Mouse (Mus musculus): ENCODE data around the gene Slc38a10.

The Slc38a10 gene

DNA sequence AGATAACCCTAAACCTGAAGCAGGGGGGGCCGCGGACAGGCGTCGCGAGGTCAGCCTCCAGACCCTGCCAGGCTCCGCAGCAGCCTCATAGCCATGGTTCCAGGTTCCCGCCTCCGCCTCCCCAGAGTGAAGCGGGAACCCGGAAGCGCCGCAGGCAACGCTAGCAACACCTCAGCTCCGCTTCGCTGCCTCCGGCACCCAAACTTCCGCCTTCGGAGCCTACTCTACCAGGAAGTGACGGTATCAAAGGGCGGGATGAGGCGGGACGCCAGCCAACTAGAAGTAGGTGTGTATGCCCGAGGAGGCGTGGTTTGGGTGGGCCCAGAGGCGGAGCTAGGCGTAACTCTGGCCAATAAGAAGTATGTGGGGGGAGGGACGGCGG lies at the start of gene Slc38a10:
TSS of gene Slc38a10 (minus strand) at position 234 of the 382 bp plus-strand sequence.
- peak; percentile 100 for DNase-seq

- no peak for DNase-seq
Measured at GRCm38 (mm10) chr11:120200621-120201020, 49.5 kb upstream of the Slc38a10 start.

GRCm38 (mm10) chr11:120199766-120200165 lies 48.6 kb upstream of the Slc38a10 start:
- DNase-seq: no peak

DNA sequence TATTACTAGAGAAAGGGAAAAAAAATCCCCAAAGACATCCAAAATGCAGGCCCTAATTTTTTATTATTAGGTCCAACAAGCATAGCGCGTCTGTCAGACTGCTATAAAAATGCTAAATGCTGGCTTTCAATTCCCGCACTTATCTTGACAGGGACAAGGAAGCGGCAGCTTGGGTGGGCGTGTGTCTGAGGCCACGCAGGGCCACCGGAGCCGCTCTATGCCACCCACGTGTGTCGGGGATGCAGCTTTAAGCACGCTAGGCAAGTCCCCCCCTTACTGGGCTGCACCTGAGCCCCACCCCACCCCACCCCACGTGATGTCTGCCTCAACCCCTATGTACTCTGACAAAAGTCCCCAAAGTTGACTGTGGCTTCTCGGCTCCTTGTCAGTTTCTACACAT lies 47.7 kb upstream of the Slc38a10 start:
- DNase-seq: no peak

DNA sequence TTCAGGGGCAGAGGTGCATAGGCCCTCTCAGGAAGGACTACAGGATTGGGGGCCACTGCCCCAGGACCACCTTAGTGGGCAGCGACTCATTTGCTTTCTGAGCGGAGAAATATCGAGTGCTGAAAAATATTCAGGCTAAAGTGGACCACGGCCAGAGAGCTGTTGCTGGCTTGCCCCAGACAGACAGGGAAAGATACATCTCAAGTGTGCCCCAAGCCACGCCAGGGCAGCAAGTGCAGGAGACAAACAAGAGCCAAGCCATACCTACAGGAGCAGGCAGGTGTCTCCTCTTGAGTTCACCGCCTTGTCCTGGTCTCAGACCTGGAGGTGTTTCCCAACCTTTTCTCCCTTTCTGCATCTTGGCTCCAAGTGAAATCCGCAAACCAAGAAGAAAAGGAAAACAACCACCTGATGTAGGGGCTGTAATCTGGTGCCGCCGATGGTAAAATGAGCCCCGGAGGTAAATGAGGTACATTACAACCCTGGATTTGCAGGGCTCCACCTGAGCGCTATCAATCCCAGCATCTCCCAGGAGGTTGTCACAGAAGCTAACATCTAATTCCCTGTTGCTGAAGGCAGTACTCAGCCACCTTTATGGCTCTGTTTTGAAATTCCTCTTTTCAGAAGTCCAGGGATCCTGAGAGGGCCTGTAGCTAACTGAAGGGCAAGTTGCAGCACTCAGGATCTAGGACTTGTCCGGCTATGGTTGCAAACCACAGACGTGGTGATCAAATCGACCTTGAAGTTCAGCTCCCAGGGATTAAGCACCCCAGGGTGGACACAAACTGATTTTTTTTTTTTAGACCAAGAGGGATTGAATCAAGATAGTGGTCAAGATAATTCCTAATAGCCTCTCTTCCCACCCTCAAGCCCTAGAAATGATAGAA lies 39.6 kb upstream of the Slc38a10 start:
- DNase-seq: peak; percentile 29

- DNase-seq: peak; percentile 99
Measured at GRCm38 (mm10) chr11:120189459-120190312, 38.5 kb upstream of the Slc38a10 start.

DNA sequence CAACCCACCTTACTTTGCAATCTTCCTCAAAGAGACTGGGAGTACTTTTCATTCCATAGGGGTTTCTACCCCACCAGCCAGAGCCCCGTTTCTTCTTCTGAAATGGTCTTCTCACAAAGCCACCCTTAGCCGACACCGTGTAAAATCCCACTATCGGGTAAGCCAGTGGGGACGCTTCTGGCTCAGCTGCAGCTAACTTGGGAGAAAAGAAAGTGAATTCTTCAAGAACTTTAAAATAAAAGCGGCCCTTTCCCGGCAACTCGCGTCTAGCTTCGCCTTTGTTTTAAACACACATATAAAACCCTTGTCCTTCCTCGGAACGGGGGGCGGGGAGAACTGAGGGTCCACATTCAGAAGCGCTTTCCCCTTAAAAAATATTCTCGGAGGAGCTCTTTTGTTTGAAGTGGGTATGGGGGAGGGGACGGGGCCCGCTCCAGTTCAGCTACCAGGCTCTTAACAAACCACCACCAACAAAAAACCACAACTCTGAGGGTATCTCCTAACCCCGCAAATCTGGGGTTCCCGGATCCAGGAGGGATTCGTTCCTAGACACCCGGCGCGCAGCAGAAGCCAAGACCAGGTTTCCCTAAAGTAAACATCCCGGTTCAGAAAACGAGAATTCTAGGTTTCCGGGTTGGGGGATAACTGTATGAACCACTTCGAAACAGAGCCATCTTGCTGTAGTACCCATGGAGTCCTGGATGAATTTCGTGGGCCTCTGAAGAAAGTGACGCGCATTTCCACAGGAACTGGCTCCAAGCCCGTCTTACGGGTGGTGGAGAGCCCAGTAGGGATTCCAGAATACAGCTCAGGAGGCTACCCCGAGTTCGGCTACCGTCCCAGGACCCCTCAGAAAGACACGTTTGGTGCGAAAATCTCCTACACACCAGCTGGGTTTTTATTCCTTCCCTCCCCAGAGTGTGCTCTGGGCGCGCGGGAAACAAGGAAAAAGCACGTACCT lies 37.6 kb upstream of the Slc38a10 start:
- peak; percentile 59 for DNase-seq

GRCm38 (mm10) chr11:120188102-120188480 lies 36.9 kb upstream of the Slc38a10 start:
- no peak for DNase-seq

- DNase-seq: peak; percentile 51
Measured at GRCm38 (mm10) chr11:120187236-120188101, 36.3 kb upstream of the Slc38a10 start.

GRCm38 (mm10) chr11:120186821-120187235 lies 35.7 kb upstream of the Slc38a10 start:
- DNase-seq: peak; percentile 33

GRCm38 (mm10) chr11:120186145-120186740 lies 35.1 kb upstream of the Slc38a10 start:
- no peak for DNase-seq

GRCm38 (mm10) chr11:120185316-120186141 lies 34.4 kb upstream of the Slc38a10 start:
- DNase-seq: no peak

DNA sequence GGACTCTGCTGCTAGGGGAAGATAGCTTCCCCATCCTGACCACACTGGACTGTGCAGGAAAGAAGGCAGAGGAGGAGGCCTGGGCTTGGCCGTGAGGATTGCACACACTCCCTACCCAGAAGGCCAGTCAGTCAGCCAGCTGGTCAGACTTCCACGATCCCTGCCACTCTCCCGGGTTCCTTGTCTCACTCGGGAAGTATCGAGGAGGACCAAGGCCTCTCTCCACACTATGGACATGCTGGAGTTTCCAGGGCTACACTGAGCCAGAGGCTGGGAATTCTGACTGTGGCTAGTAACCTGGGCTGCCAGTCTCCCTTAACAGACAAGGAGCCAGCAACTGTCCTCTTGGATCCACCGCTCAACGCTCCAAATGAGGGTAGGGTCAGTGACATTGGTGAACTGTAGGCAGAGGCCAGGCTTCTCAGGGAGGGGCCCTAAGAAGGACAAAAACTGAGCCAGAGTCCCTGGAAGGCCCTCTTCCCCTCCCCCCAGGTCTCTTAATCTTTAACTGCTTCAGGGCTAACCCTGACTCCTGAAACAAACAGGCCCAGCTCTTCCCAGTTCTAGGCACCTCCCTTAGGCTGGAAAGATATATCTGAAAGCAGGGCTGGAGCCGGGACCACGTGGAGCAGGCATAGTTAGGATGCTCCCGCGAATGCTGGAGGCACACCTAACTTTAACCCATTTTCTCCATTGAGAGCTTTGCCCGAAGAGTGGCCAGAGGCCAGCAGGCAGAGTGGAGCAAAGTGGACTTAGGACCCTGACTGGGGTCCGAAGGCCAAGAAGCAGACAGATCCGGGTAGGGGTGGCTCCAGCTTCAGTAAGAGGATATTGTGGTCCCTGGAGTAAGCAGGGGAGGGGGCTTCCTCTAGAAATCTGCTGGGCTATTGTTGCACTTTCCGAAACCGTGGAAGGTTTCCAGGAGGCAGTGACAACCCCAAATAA lies 33.5 kb upstream of the Slc38a10 start:
- DNase-seq: peak; percentile 97

GRCm38 (mm10) chr11:120183708-120184107 lies 32.6 kb upstream of the Slc38a10 start:
- no peak for DNase-seq

DNA sequence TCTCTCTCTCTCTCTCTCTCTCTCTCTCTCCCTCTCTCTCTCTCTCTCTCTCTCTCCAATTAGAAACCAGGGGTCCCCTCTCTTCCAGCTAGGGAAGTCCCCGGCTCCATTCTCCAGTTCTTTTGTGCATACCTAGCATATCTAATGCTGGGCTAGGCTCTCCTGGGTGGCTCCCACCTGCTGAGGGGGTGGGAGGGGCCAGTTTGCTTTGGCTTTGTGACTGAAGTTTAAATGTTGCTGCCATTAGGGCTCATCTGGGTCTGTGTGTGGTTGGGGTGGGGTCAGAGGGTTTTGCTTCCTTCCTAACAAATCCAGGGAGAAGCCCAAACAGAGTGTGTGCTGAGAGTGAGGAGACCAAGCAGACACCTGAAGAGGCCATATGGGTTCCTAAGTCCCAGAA lies 32.0 kb upstream of the Slc38a10 start:
- no peak for DNase-seq

GRCm38 (mm10) chr11:120182396-120183030 lies 31.4 kb upstream of the Slc38a10 start:
- peak; percentile 75 for DNase-seq

GRCm38 (mm10) chr11:120181379-120181778 lies 30.2 kb upstream of the Slc38a10 start:
- DNase-seq: no peak

GRCm38 (mm10) chr11:120179374-120179773 lies 28.2 kb upstream of the Slc38a10 start:
- peak; percentile 38 for DNase-seq
